Mouse (Mus musculus) forebrain, embryonic 14.5 days (tissue): Measurements from ENCODE around the gene Gm10053. TPM values are rescaled to one million over a fixed set of nuclear protein-coding genes. Genes with fewer than 3 reads are reported as not detected.

Experiments used
- ATAC-seq: fragments of 200-750 bp; cut with Nextera tagmentation; 2 replicates; pipeline ENCODE4 v1.8.0; 2017; ENCODE audit warnings: mild to moderate bottlenecking, moderate library complexity
- DNase-seq: peaks from one replicate; pipeline ENCODE4 v3.0.0-alpha.2; 2015; ENCODE audit warnings: low spot score
- H3K27ac ChIP-seq: fragments of 300-500 bp; sonication (generic); 2 replicates; pipeline ENCODE4 v1.5.1; 2014; ENCODE audit warnings: low read depth, mild to moderate bottlenecking, control low read depth, low read length, moderate library complexity
- H3K27me3 ChIP-seq: fragments of 300-500 bp; sonication (generic); replicated peaks from 2 replicates; pipeline ENCODE4 v1.6.1; 2014; ENCODE audit warnings: low read length, control low read depth, mixed read lengths; ENCODE audit not compliant: control insufficient read depth, insufficient read depth
- H3K36me3 ChIP-seq: fragments of 300-500 bp; sonication (generic); 2 replicates; pipeline ENCODE4 v1.6.1; 2014; ENCODE audit warnings: low read length, control low read depth; ENCODE audit not compliant: control insufficient read depth, insufficient read depth
- H3K4me1 ChIP-seq: fragments of 300-500 bp; sonication (generic); 2 replicates; pipeline ENCODE4 v1.6.1; 2014; ENCODE audit warnings: antibody characterized with exemption, low read length, control low read depth; ENCODE audit not compliant: control insufficient read depth, insufficient read depth
- H3K4me2 ChIP-seq: fragments of 300-500 bp; sonication (generic); 2 replicates; pipeline ENCODE4 v1.6.1; 2014; ENCODE audit warnings: mild to moderate bottlenecking, control low read depth, low read length
- H3K4me3 ChIP-seq: fragments of 300-500 bp; sonication (generic); 2 replicates; pipeline ENCODE4 v1.5.1; 2014; ENCODE audit warnings: low read depth, low read length, control low read depth
- H3K9ac ChIP-seq: fragments of 300-500 bp; sonication (generic); 2 replicates; pipeline ENCODE4 v1.6.1; 2014; ENCODE audit warnings: mild to moderate bottlenecking, low read length, control low read depth, moderate library complexity
- H3K9me3 ChIP-seq: fragments of 300-500 bp; sonication (generic); replicated peaks from 2 replicates; pipeline ENCODE4 v1.6.1; 2016; ENCODE audit warnings: low read length, control low read depth, mixed read lengths; ENCODE audit not compliant: control insufficient read depth
- WGBS: fragments of 180-500 bp; shearing (Covaris S2); extraction: QIAGEN DNeasy Blood & Tissue Kit; methylation state at CpG from one replicate; pipeline ENCODE4 v1.1.7; 2014; 5-methylcytosine and 5-hydroxymethylcytosine counted together
- polyA plus RNA-seq: library from polyadenylated mRNA; unstranded; fragments of >200 nt; fragmentation: Nextera tagmentation; extraction: Ambion mirVana; gene quantifications from 2 replicates; pipeline ENCODE4 v1.2.1, GENCODE M21; 2014

Gm10053 gene
- polyA plus RNA-seq, 1 experiment from 2014 or later = 267 TPM

GRCm38 (mm10) chr19:24897896-24898736 lies 22.6 kb downstream of the Gm10053 start:
- Histone ChIP-seq H3K4me3 (no peak overlapping the region), H3K4me2 (no peak overlapping the region), H3K9ac (no peak overlapping the region), H3K27me3 (peaks cover 67% of the 10 kb centered on the region), H3K36me3 (no peaks in the 10 kb centered on the region), H3K27ac (no peak overlapping the region), H3K9me3 (no peaks in the 10 kb centered on the region), H3K4me1 (peaks cover 11% of the 10 kb centered on the region; the same call in 1 of the 2 replicates)
- DNase-seq = no peak
- 1% methylated on average over 20 of the region's 20 CpGs for WGBS
- no peak for ATAC-seq

- Histone ChIP-seq H3K4me2 (peak overlapping the region; percentile 74), H3K4me1 (peaks cover 11% of the 10 kb centered on the region; the same call in 1 of the 2 replicates), H3K27ac (no peak overlapping the region), H3K4me3 (peak overlapping the region; percentile 36), H3K36me3 (no peaks in the 10 kb centered on the region), H3K9me3 (no peaks in the 10 kb centered on the region), H3K9ac (no peak overlapping the region), H3K27me3 (peaks cover 73% of the 10 kb centered on the region)
- ATAC-seq = no peak
- WGBS = 2% methylated on average over 34 of the region's 34 CpGs
- DNase-seq = peak; percentile 45
Observed at GRCm38 (mm10) chr19:24898737-24899577, 23.5 kb downstream of the Gm10053 start.

- peak overlapping the region; percentile 32 for H3K9ac ChIP-seq
- WGBS = under 1% methylated on average over 83 of the region's 84 CpGs
- peak; percentile 60 for DNase-seq
Observed at GRCm38 (mm10) chr19:24899578-24900544, 24.4 kb downstream of the Gm10053 start.

GRCm38 (mm10) chr19:24900581-24901220 lies 25.2 kb downstream of the Gm10053 start, which contains the start of gene Foxd4:
Gene Foxd4 (minus strand): TSS chr19:24901197.
- peak within 1 kb of the TSS; percentile 36 for H3K4me3 ChIP-seq
- H3K36me3 ChIP-seq = no peaks in the 10 kb centered on the region
- ATAC-seq (peak; percentile 36; the same call in 1 of the 2 replicates), DNase-seq (no peak)
- peaks cover 73% of the 10 kb centered on the region for H3K27me3 ChIP-seq
- 2% methylated on average over 27 of the region's 27 CpGs for WGBS
- peaks cover 11% of the 10 kb centered on the region; the same call in 1 of the 2 replicates for H3K4me1 ChIP-seq
- H3K9me3 ChIP-seq = no peaks in the 10 kb centered on the region
- peak within 1 kb of the TSS; percentile 74 for H3K4me2 ChIP-seq
- peak within 1 kb of the TSS; percentile 32; the same call in 1 of the 2 replicates for H3K9ac ChIP-seq
- no peak within 1 kb of the TSS for H3K27ac ChIP-seq

More at GRCm38 (mm10) chr19:24899578-24900544, 24.4 kb downstream of the Gm10053 start:
- peak; percentile 57 for ATAC-seq
- H3K27me3 ChIP-seq = peaks cover 75% of the 10 kb centered on the region
- H3K36me3 ChIP-seq = no peaks in the 10 kb centered on the region
- H3K4me3 ChIP-seq = peak overlapping the region; percentile 36
- H3K4me2 ChIP-seq = peak overlapping the region; percentile 74
- H3K9me3 ChIP-seq = no peaks in the 10 kb centered on the region
- peaks cover 11% of the 10 kb centered on the region; the same call in 1 of the 2 replicates for H3K4me1 ChIP-seq
- no peak overlapping the region for H3K27ac ChIP-seq

GRCm38 (mm10) chr19:24901666-24902065 lies 26.2 kb downstream of the Gm10053 start:
- no peak overlapping the region for H3K27ac ChIP-seq
- H3K4me1 ChIP-seq = peaks cover 11% of the 10 kb centered on the region; the same call in 1 of the 2 replicates
- no peak for ATAC-seq
- H3K4me2 ChIP-seq = no peak overlapping the region
- no peaks in the 10 kb centered on the region for H3K9me3 ChIP-seq
- H3K4me3 ChIP-seq = no peak overlapping the region
- H3K36me3 ChIP-seq = no peaks in the 10 kb centered on the region
- WGBS = 2% methylated on average over 3 of the region's 3 CpGs
- no peak overlapping the region for H3K9ac ChIP-seq
- DNase-seq = no peak
- H3K27me3 ChIP-seq = peaks cover 67% of the 10 kb centered on the region

- DNase-seq = no peak
- H3K27ac ChIP-seq = no peak overlapping the region
- H3K4me1 ChIP-seq = peaks cover 11% of the 10 kb centered on the region; the same call in 1 of the 2 replicates
- no peaks in the 10 kb centered on the region for H3K9me3 ChIP-seq
- ATAC-seq = no peak
- no peak overlapping the region for H3K4me3 ChIP-seq
- WGBS = 0% methylated on average over 2 of the region's 2 CpGs
- no peaks in the 10 kb centered on the region for H3K36me3 ChIP-seq
- no peak overlapping the region for H3K9ac ChIP-seq
- peaks cover 61% of the 10 kb centered on the region for H3K27me3 ChIP-seq
- no peak overlapping the region for H3K4me2 ChIP-seq
Observed at GRCm38 (mm10) chr19:24902256-24902655, 26.8 kb downstream of the Gm10053 start.

- Histone ChIP-seq H3K36me3 (no peaks in the 10 kb centered on the region), H3K27me3 (peaks cover 56% of the 10 kb centered on the region), H3K4me2 (no peak overlapping the region), H3K4me1 (peaks cover 11% of the 10 kb centered on the region; the same call in 1 of the 2 replicates), H3K9me3 (no peaks in the 10 kb centered on the region), H3K4me3 (no peak overlapping the region), H3K9ac (no peak overlapping the region), H3K27ac (no peak overlapping the region)
- DNase-seq = no peak
- ATAC-seq = no peak
- WGBS = 54% methylated on average over 2 of the region's 2 CpGs
Observed at GRCm38 (mm10) chr19:24902821-24903220, 27.3 kb downstream of the Gm10053 start.
